Mouse (Mus musculus): Measurements from ENCODE around the gene Vwa7. TPM values are rescaled to one million over a fixed set of nuclear protein-coding genes. Genes with fewer than 3 reads are reported as not detected.
"Not testable (repeated sequence)": the region's sequence is repeated elsewhere in the genome, so short reads cannot be mapped to it uniquely, and the experiment has no call there.

Vwa7 gene
- 0.43 and 0.58 TPM in 2 replicates for polyA plus RNA-seq (2015; fragmentation: Nextera tagmentation; extraction: Ambion mirVana)

- Histone ChIP-seq H3K9ac (no peak within 1 kb of the TSS), H3K4me2 (replicated peaks) (no peak within 1 kb of the TSS), H3K4me3 (replicated peaks) (no peak within 1 kb of the TSS), H3K27ac (replicated peaks) (no peak within 1 kb of the TSS), H3K4me1 (peaks cover 17% of the 10 kb centered on the region), H3K9me3 (replicated peaks) (no peaks in the 10 kb centered on the region), H3K36me3 (peaks cover 55% of the 10 kb centered on the region), H3K27me3 (no peaks in the 10 kb centered on the region)
- no peak for ATAC-seq (ENCODE audit: insufficient number of reproducible peaks, low FRiP score, low TSS enrichment, low read depth)
- WGBS: 52% methylated on average over 12 of the region's 12 CpGs
Observed at GRCm38 (mm10) chr17:35016376-35016775, at the start of gene Vwa7. Gene Vwa7 (plus strand): TSS chr17:35016579.

GRCm38 (mm10) chr17:34969822-34970221 lies 46.6 kb upstream of the Vwa7 start, which contains the start of gene Gm20481:
Gene Gm20481 (plus strand): TSS chr17:34969912.
- not testable (repeated sequence) for ATAC-seq (ENCODE audit: insufficient number of reproducible peaks, low FRiP score, low TSS enrichment, low read depth); H3K27ac ChIP-seq (replicated peaks); H3K4me3 ChIP-seq (replicated peaks); H3K4me2 ChIP-seq (replicated peaks); H3K9ac ChIP-seq; H3K36me3 ChIP-seq; H3K9me3 ChIP-seq (replicated peaks)
- H3K4me1 ChIP-seq: peaks cover 19% of the 10 kb centered on the region
- 67% methylated on average over 8 of the region's 11 CpGs for WGBS
- H3K27me3 ChIP-seq: peaks cover 25% of the 10 kb centered on the region

- not testable (repeated sequence) for H3K4me2 ChIP-seq (replicated peaks); H3K9ac ChIP-seq; H3K27ac ChIP-seq (replicated peaks); ATAC-seq (ENCODE audit: insufficient number of reproducible peaks, low FRiP score, low TSS enrichment, low read depth); H3K4me1 ChIP-seq; H3K4me3 ChIP-seq (replicated peaks); H3K36me3 ChIP-seq; H3K9me3 ChIP-seq (replicated peaks)
- peaks cover 25% of the 10 kb centered on the region for H3K27me3 ChIP-seq
- WGBS: 36% methylated on average over 21 of the region's 37 CpGs
Observed at GRCm38 (mm10) chr17:34970850-34971249, 45.5 kb upstream of the Vwa7 start.

- H3K4me1 ChIP-seq; H3K9me3 ChIP-seq (replicated peaks); H3K27ac ChIP-seq (replicated peaks); H3K9ac ChIP-seq; H3K36me3 ChIP-seq: not testable (repeated sequence)
- Histone ChIP-seq H3K27me3 (peaks cover 25% of the 10 kb centered on the region), H3K4me2 (replicated peaks) (peak overlapping the region; percentile 71), H3K4me3 (replicated peaks) (peak overlapping the region; percentile 45)
- under 1% methylated on average over 29 of the region's 43 CpGs for WGBS
- ATAC-seq (ENCODE audit: insufficient number of reproducible peaks, low FRiP score, low TSS enrichment, low read depth): peak; percentile 48; the same call in 1 of the 2 replicates
Observed at GRCm38 (mm10) chr17:34971694-34972068, 44.7 kb upstream of the Vwa7 start.

- WGBS: under 1% methylated on average over 28 of the region's 33 CpGs
- not testable (repeated sequence) for H3K9ac ChIP-seq; H3K36me3 ChIP-seq; H3K4me1 ChIP-seq; H3K9me3 ChIP-seq (replicated peaks)
- Histone ChIP-seq H3K4me3 (replicated peaks) (peak within 1 kb of the TSS; percentile 45), H3K4me2 (replicated peaks) (peak within 1 kb of the TSS; percentile 71), H3K27ac (replicated peaks) (peak within 1 kb of the TSS; percentile 49; the same call in 1 of the 2 replicates), H3K27me3 (peaks cover 25% of the 10 kb centered on the region)
- peak; percentile 94 for ATAC-seq (ENCODE audit: insufficient number of reproducible peaks, low FRiP score, low TSS enrichment, low read depth)
Observed at GRCm38 (mm10) chr17:34972069-34972749, 44.2 kb upstream of the Vwa7 start, which contains the start of the genes Hspa1a and Hspa1l. Gene Hspa1a (minus strand): TSS chr17:34972156. Gene Hspa1l (plus strand): TSS chr17:34972703.

- ATAC-seq (ENCODE audit: insufficient number of reproducible peaks, low FRiP score, low TSS enrichment, low read depth): no peak
- Histone ChIP-seq H3K4me3 (replicated peaks) (no peak overlapping the region), H3K9ac (no peak overlapping the region), H3K9me3 (replicated peaks) (no peaks in the 10 kb centered on the region), H3K36me3 (no peaks in the 10 kb centered on the region), H3K27ac (replicated peaks) (no peak overlapping the region), H3K4me2 (replicated peaks) (no peak overlapping the region), H3K27me3 (no peaks in the 10 kb centered on the region), H3K4me1 (peaks cover 7% of the 10 kb centered on the region)
- WGBS: 69% methylated on average over 3 of the region's 3 CpGs
Observed at GRCm38 (mm10) chr17:34975581-34976492, 40.5 kb upstream of the Vwa7 start.

GRCm38 (mm10) chr17:34977000-34977399 lies 39.4 kb upstream of the Vwa7 start:
- Histone ChIP-seq H3K4me3 (replicated peaks) (no peak overlapping the region), H3K27me3 (no peaks in the 10 kb centered on the region), H3K4me1 (peaks cover 10% of the 10 kb centered on the region), H3K9ac (no peak overlapping the region), H3K9me3 (replicated peaks) (no peaks in the 10 kb centered on the region), H3K27ac (replicated peaks) (no peak overlapping the region), H3K4me2 (replicated peaks) (no peak overlapping the region), H3K36me3 (no peaks in the 10 kb centered on the region)
- 93% methylated on average over 20 of the region's 20 CpGs for WGBS
- no peak for ATAC-seq (ENCODE audit: insufficient number of reproducible peaks, low FRiP score, low TSS enrichment, low read depth)

- no peak overlapping the region for H3K27ac ChIP-seq (replicated peaks)
- H3K27me3 ChIP-seq: no peaks in the 10 kb centered on the region
- H3K9me3 ChIP-seq (replicated peaks): no peaks in the 10 kb centered on the region
- WGBS: 92% methylated on average over 27 of the region's 27 CpGs
- H3K4me1 ChIP-seq: peaks cover 14% of the 10 kb centered on the region
- no peak for ATAC-seq (ENCODE audit: insufficient number of reproducible peaks, low FRiP score, low TSS enrichment, low read depth)
- H3K9ac ChIP-seq: no peak overlapping the region
- no peak overlapping the region for H3K4me2 ChIP-seq (replicated peaks)
- no peaks in the 10 kb centered on the region for H3K36me3 ChIP-seq
- no peak overlapping the region for H3K4me3 ChIP-seq (replicated peaks)
Observed at GRCm38 (mm10) chr17:34978239-34978638, 38.1 kb upstream of the Vwa7 start.

GRCm38 (mm10) chr17:34979631-34980030 lies 36.7 kb upstream of the Vwa7 start:
- H3K36me3 ChIP-seq: no peaks in the 10 kb centered on the region
- no peaks in the 10 kb centered on the region for H3K9me3 ChIP-seq (replicated peaks)
- ATAC-seq (ENCODE audit: insufficient number of reproducible peaks, low FRiP score, low TSS enrichment, low read depth): no peak
- no peak overlapping the region for H3K4me2 ChIP-seq (replicated peaks)
- peaks cover 14% of the 10 kb centered on the region for H3K4me1 ChIP-seq
- 90% methylated on average over 4 of the region's 4 CpGs for WGBS
- H3K9ac ChIP-seq: no peak overlapping the region
- no peak overlapping the region for H3K4me3 ChIP-seq (replicated peaks)
- H3K27me3 ChIP-seq: no peaks in the 10 kb centered on the region
- no peak overlapping the region for H3K27ac ChIP-seq (replicated peaks)

GRCm38 (mm10) chr17:34980655-34981054 lies 35.7 kb upstream of the Vwa7 start:
- 6% methylated on average over 2 of the region's 2 CpGs for WGBS
- ATAC-seq (ENCODE audit: insufficient number of reproducible peaks, low FRiP score, low TSS enrichment, low read depth): no peak

GRCm38 (mm10) chr17:34981690-34982180 lies 34.6 kb upstream of the Vwa7 start, which contains the start of gene Lsm2:
Gene Lsm2 (plus strand): TSS chr17:34981862.
- Histone ChIP-seq H3K4me2 (replicated peaks) (peak within 1 kb of the TSS; percentile 87), H3K9ac (peak within 1 kb of the TSS; percentile 90), H3K9me3 (replicated peaks) (no peaks in the 10 kb centered on the region), H3K27me3 (no peaks in the 10 kb centered on the region), H3K36me3 (peaks cover 19% of the 10 kb centered on the region), H3K4me1 (peaks cover 14% of the 10 kb centered on the region), H3K4me3 (replicated peaks) (peak within 1 kb of the TSS; percentile 88), H3K27ac (replicated peaks) (peak within 1 kb of the TSS; percentile 99)
- ATAC-seq (ENCODE audit: insufficient number of reproducible peaks, low FRiP score, low TSS enrichment, low read depth): peak; percentile 94
- WGBS: under 1% methylated on average over 58 of the region's 58 CpGs

More at GRCm38 (mm10) chr17:34980655-34981054, 35.7 kb upstream of the Vwa7 start:
- no peaks in the 10 kb centered on the region for H3K27me3 ChIP-seq
- H3K4me1 ChIP-seq: peaks cover 14% of the 10 kb centered on the region
- peak overlapping the region; percentile 90; the same call in 1 of the 2 replicates for H3K9ac ChIP-seq
- H3K4me3 ChIP-seq (replicated peaks): peak overlapping the region; percentile 88
- peak overlapping the region; percentile 99 for H3K27ac ChIP-seq (replicated peaks)
- no peaks in the 10 kb centered on the region for H3K9me3 ChIP-seq (replicated peaks)
- H3K36me3 ChIP-seq: peaks cover 8% of the 10 kb centered on the region
- peak overlapping the region; percentile 87 for H3K4me2 ChIP-seq (replicated peaks)

Data from embryonic facial prominence, embryonic 15.5 days (tissue).